Mouse (Mus musculus): ENCODE measurements around the gene Agbl4. TPM values are rescaled to one million over a fixed set of nuclear protein-coding genes. Genes with fewer than 3 reads are reported as not detected.

Gene Agbl4
- polyA plus RNA-seq, 1 experiment from 2014 or later: 2.0 TPM

DNA sequence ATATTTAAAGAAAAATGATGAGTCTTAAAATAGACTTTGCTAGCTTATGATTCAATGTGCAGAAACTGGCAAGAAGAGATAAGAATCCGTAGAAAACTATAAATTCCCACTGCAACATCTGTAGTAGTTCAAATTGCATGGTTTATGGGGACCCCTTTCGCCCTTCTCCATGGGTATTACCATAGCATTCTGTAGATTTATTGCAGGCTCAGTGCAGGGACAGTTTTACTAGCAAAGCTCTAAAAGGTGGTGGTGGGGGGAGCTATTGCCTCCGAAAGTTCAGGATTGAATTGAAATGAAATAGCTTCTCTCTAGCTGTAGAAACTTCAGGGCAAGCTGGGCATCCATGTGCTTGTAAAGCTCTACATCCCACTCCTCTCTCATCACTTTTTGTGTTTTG is 959.7 kb downstream of the Agbl4 start:
- Histone ChIP-seq H3K27me3 (no peaks in the 10 kb centered on the region), H3K36me3 (no peaks in the 10 kb centered on the region), H3K4me1 (replicated peaks) (no peaks in the 10 kb centered on the region), H3K4me3 (replicated peaks) (no peak overlapping the region), H3K9me3 (no peaks in the 10 kb centered on the region), H3K9ac (replicated peaks) (no peak overlapping the region), H3K4me2 (replicated peaks) (no peak overlapping the region), H3K27ac (no peak overlapping the region)
- 85% methylated on average over 3 of the region's 3 CpGs for WGBS
- ATAC-seq: no peak

- no peak for ATAC-seq
- Histone ChIP-seq H3K4me1 (replicated peaks) (no peaks in the 10 kb centered on the region), H3K36me3 (no peaks in the 10 kb centered on the region), H3K4me2 (replicated peaks) (no peak overlapping the region), H3K27me3 (no peaks in the 10 kb centered on the region), H3K9ac (replicated peaks) (no peak overlapping the region), H3K4me3 (replicated peaks) (no peak overlapping the region), H3K27ac (no peak overlapping the region), H3K9me3 (no peaks in the 10 kb centered on the region)
- WGBS: 82% methylated on average over 2 of the region's 2 CpGs
Observed at GRCm38 (mm10) chr4:111364199-111364598, 966.7 kb downstream of the Agbl4 start.

DNA sequence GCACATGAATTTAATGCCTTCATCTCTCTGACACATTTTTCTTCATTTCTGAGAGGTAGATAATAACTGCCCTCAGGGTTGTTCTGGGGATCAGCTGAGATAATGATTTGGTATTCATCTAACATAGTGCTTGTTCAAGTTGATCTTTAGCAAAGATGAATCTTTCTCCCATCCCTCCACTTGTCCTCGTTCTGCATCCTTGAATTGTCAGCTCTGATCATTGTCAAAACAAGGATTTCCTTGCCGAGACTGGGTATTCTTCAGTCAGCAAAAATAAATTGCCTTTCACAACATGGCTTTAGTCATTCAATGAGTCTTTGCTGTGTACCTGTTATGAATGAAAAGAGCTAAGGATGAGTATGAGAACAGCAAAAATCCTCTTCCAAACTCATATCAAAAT is 970.3 kb downstream of the Agbl4 start:
- Histone ChIP-seq H3K4me1 (replicated peaks) (no peaks in the 10 kb centered on the region), H3K9ac (replicated peaks) (no peak overlapping the region), H3K27ac (no peak overlapping the region), H3K27me3 (no peaks in the 10 kb centered on the region), H3K4me2 (replicated peaks) (no peak overlapping the region), H3K36me3 (no peaks in the 10 kb centered on the region), H3K4me3 (replicated peaks) (no peak overlapping the region), H3K9me3 (no peaks in the 10 kb centered on the region)
- no peak for ATAC-seq
- 68% methylated on average over 2 of the region's 2 CpGs for WGBS

GRCm38 (mm10) chr4:111377159-111377558 is 979.7 kb downstream of the Agbl4 start:
- ATAC-seq: no peak
- Histone ChIP-seq H3K4me1 (replicated peaks) (no peaks in the 10 kb centered on the region), H3K4me3 (replicated peaks) (no peak overlapping the region), H3K27me3 (no peaks in the 10 kb centered on the region), H3K4me2 (replicated peaks) (no peak overlapping the region), H3K9me3 (no peaks in the 10 kb centered on the region), H3K27ac (no peak overlapping the region), H3K9ac (replicated peaks) (no peak overlapping the region), H3K36me3 (no peaks in the 10 kb centered on the region)

DNA sequence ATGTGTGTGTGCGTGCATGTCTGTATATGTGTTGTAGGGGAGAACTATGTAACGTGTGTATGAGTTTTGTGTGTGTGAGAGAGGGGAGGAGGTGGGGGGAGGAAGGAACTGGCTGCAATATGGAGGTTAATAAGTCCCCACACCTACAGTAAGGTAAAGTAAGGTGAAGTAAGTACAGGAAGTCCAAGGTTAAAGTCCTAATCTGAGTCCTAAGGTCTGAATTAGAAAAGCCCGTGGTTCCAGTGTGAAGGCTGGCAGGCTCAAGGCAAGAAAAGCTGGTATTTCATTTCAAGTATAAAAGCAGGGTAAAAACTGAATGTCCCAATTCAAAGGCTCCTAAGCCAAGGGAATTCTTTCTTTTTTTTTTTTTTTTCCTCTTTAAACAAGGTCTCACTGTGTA is 980.6 kb downstream of the Agbl4 start:
- 93% methylated on average over 3 of the region's 3 CpGs for WGBS
- Histone ChIP-seq H3K4me2 (replicated peaks) (no peak overlapping the region), H3K4me3 (replicated peaks) (no peak overlapping the region), H3K9ac (replicated peaks) (no peak overlapping the region), H3K27me3 (no peaks in the 10 kb centered on the region), H3K27ac (no peak overlapping the region), H3K4me1 (replicated peaks) (no peaks in the 10 kb centered on the region), H3K9me3 (no peaks in the 10 kb centered on the region), H3K36me3 (no peaks in the 10 kb centered on the region)
- ATAC-seq: no peak

DNA sequence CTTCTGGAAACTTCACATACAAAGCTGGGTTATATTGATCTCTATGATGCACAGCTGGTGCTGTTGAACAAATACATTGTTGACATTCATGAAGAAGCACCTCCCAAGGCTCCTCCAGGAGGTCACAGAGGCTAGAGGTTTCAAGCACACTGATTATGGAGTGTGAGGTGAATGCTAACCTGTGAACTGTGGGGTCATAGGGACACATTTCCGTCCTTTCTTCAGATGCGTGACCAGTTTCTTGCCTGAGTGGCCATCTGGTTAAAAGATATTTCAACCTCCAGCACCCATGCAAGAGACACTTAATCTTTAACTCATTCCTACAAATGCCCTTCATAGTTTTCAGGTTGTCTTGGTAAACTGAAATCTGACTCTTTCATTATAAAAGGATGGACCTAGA is 985.6 kb downstream of the Agbl4 start:
- H3K27ac ChIP-seq: no peak overlapping the region
- H3K9ac ChIP-seq (replicated peaks): no peak overlapping the region
- no peak overlapping the region for H3K4me3 ChIP-seq (replicated peaks)
- no peak for ATAC-seq
- no peaks in the 10 kb centered on the region for H3K36me3 ChIP-seq
- H3K9me3 ChIP-seq: no peaks in the 10 kb centered on the region
- WGBS: 86% methylated on average over 2 of the region's 2 CpGs
- H3K27me3 ChIP-seq: no peaks in the 10 kb centered on the region
- H3K4me1 ChIP-seq (replicated peaks): no peaks in the 10 kb centered on the region
- no peak overlapping the region for H3K4me2 ChIP-seq (replicated peaks)

GRCm38 (mm10) chr4:111390736-111391135 is 993.3 kb downstream of the Agbl4 start:
- Histone ChIP-seq H3K27me3 (no peaks in the 10 kb centered on the region), H3K4me2 (replicated peaks) (no peak overlapping the region), H3K36me3 (no peaks in the 10 kb centered on the region), H3K4me3 (replicated peaks) (no peak overlapping the region), H3K9ac (replicated peaks) (no peak overlapping the region), H3K4me1 (replicated peaks) (no peaks in the 10 kb centered on the region), H3K27ac (no peak overlapping the region), H3K9me3 (no peaks in the 10 kb centered on the region)
- no peak for ATAC-seq

GRCm38 (mm10) chr4:111399784-111400183 is 1002.3 kb downstream of the Agbl4 start:
- H3K4me1 ChIP-seq (replicated peaks): no peaks in the 10 kb centered on the region
- no peak overlapping the region for H3K27ac ChIP-seq
- H3K36me3 ChIP-seq: no peaks in the 10 kb centered on the region
- H3K27me3 ChIP-seq: no peaks in the 10 kb centered on the region
- H3K4me3 ChIP-seq (replicated peaks): no peak overlapping the region
- H3K9me3 ChIP-seq: no peaks in the 10 kb centered on the region
- H3K9ac ChIP-seq (replicated peaks): no peak overlapping the region
- ATAC-seq: no peak
- no peak overlapping the region for H3K4me2 ChIP-seq (replicated peaks)

- H3K9me3 ChIP-seq: no peaks in the 10 kb centered on the region
- H3K4me2 ChIP-seq (replicated peaks): no peak overlapping the region
- no peak overlapping the region for H3K4me3 ChIP-seq (replicated peaks)
- H3K27me3 ChIP-seq: no peaks in the 10 kb centered on the region
- 65% methylated on average over 2 of the region's 2 CpGs for WGBS
- no peaks in the 10 kb centered on the region for H3K4me1 ChIP-seq (replicated peaks)
- no peak overlapping the region for H3K27ac ChIP-seq
- no peaks in the 10 kb centered on the region for H3K36me3 ChIP-seq
- ATAC-seq: no peak
- H3K9ac ChIP-seq (replicated peaks): no peak overlapping the region
Observed at GRCm38 (mm10) chr4:111400676-111401075, 1003.2 kb downstream of the Agbl4 start.

DNA sequence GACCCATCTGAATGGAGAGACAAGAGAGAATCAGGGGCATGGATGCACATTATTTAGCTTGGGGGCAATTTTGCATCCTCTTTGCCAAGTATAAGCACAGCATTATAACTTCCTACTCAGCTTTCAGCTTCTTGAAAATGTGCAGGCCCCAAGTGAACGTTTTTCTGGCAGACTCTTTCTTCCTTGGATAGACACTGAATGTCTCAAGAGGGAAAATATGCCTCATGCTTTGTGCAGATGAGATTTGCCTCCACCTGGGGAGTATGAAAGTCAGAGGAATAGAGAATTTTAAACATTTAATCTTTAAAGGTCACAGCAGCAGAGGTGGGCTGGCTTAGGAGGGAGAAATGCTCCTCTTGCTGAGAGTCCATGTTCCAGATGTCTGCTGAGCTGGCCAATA is 1005.8 kb downstream of the Agbl4 start:
- no peak for ATAC-seq
- Histone ChIP-seq H3K4me1 (replicated peaks) (no peaks in the 10 kb centered on the region), H3K27ac (no peak overlapping the region), H3K9me3 (no peaks in the 10 kb centered on the region), H3K4me2 (replicated peaks) (no peak overlapping the region), H3K27me3 (no peaks in the 10 kb centered on the region), H3K36me3 (no peaks in the 10 kb centered on the region), H3K4me3 (replicated peaks) (no peak overlapping the region), H3K9ac (replicated peaks) (no peak overlapping the region)
- 58% methylated on average over 1 of the region's 1 CpGs for WGBS

GRCm38 (mm10) chr4:111410731-111411130 is 1013.3 kb downstream of the Agbl4 start:
- ATAC-seq: no peak
- 99% methylated on average over 4 of the region's 4 CpGs for WGBS
- H3K36me3 ChIP-seq: no peaks in the 10 kb centered on the region

DNA sequence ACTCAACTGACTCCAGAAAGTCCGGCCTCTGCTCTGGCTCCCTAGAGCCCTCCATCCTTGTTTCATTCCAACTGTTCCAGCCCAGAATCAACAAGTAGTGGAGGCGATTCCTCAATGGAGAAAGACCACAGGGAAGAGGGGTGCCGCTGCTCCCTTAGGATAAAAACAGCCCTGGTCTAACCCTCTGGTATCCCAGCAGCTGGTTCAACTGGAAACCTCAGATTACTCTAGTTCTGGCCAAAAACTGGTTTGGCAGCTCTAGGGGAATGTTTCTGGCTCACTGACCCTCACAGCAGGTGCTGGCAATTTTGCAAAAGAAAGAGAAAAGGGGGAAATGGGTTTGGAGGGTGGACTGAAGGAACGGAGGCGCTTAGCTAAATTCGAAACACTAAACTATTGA is 1016.9 kb downstream of the Agbl4 start:
- Histone ChIP-seq H3K27me3 (no peaks in the 10 kb centered on the region), H3K4me3 (replicated peaks) (peak overlapping the region; percentile 83), H3K4me1 (replicated peaks) (peaks cover 43% of the 10 kb centered on the region), H3K9me3 (no peaks in the 10 kb centered on the region), H3K27ac (peak overlapping the region; percentile 93; the same call in 1 of the 2 replicates), H3K4me2 (replicated peaks) (peak overlapping the region; percentile 94), H3K36me3 (peaks cover 12% of the 10 kb centered on the region), H3K9ac (replicated peaks) (peak overlapping the region; percentile 98)
- peak; percentile 57 for ATAC-seq
- WGBS: 0% methylated on average over 6 of the region's 6 CpGs

More at GRCm38 (mm10) chr4:111410731-111411130, 1013.3 kb downstream of the Agbl4 start:
- Histone ChIP-seq H3K4me2 (replicated peaks) (no peak overlapping the region), H3K27me3 (no peaks in the 10 kb centered on the region), H3K4me1 (replicated peaks) (peaks cover 8% of the 10 kb centered on the region), H3K9ac (replicated peaks) (no peak overlapping the region), H3K9me3 (no peaks in the 10 kb centered on the region), H3K27ac (no peak overlapping the region), H3K4me3 (replicated peaks) (no peak overlapping the region)

- peak; percentile 97 for ATAC-seq
- WGBS: 1% methylated on average over 66 of the region's 66 CpGs
- H3K9me3 ChIP-seq: no peaks in the 10 kb centered on the region
- peak within 1 kb of the TSS; percentile 98 for H3K9ac ChIP-seq (replicated peaks)
- peak within 1 kb of the TSS; percentile 93 for H3K27ac ChIP-seq
- peaks cover 49% of the 10 kb centered on the region for H3K4me1 ChIP-seq (replicated peaks)
- H3K4me2 ChIP-seq (replicated peaks): peak within 1 kb of the TSS; percentile 94
- H3K36me3 ChIP-seq: peaks cover 18% of the 10 kb centered on the region
- no peaks in the 10 kb centered on the region for H3K27me3 ChIP-seq
- H3K4me3 ChIP-seq (replicated peaks): peak within 1 kb of the TSS; percentile 83
Observed at GRCm38 (mm10) chr4:111414818-111415488, 1017.5 kb downstream of the Agbl4 start, which contains the start of gene Bend5. TSS of gene Bend5 (plus strand) at chr4:111415006.

Data from midbrain, embryonic 13.5 days (tissue).